Mouse (Mus musculus) limb, embryonic 15.5 days (tissue): ENCODE results near the gene Gad2. TPM values are rescaled to one million over a fixed set of nuclear protein-coding genes. Genes with fewer than 3 reads are reported as not detected.
A peak's percentile ranks its signal among the peaks of the same experiment; 100 is the strongest.
"Not testable (repeated sequence)": the region's sequence is repeated elsewhere in the genome, so short reads cannot be mapped to it uniquely, and the experiment has no call there.

ENCODE experiments used
- ATAC-seq: fragments of 200-750 bp; cut with Nextera tagmentation; 2 replicates; pipeline ENCODE4 v1.8.0; 2017; ENCODE audit warnings: low read depth, moderate TSS enrichment; ENCODE audit not compliant: insufficient number of reproducible peaks, low FRiP score, low TSS enrichment
- H3K27ac ChIP-seq: fragments of 300-500 bp; sonication (generic); 2 replicates; pipeline ENCODE4 v1.5.1; 2015; ENCODE audit warnings: moderate library complexity, mild to moderate bottlenecking, inconsistent platforms
- H3K27me3 ChIP-seq: fragments of 300-500 bp; sonication (generic); 2 replicates; pipeline ENCODE4 v1.6.1; 2015; ENCODE audit warnings: inconsistent platforms
- H3K36me3 ChIP-seq: fragments of 300-500 bp; sonication (generic); 2 replicates; pipeline ENCODE4 v1.6.1; 2015; ENCODE audit warnings: inconsistent platforms
- H3K4me1 ChIP-seq: fragments of 300-500 bp; sonication (generic); 2 replicates; pipeline ENCODE4 v1.6.1; 2015; ENCODE audit warnings: inconsistent platforms
- H3K4me2 ChIP-seq: fragments of 300-500 bp; sonication (generic); 2 replicates; pipeline ENCODE4 v1.6.1; 2015; ENCODE audit warnings: mild to moderate bottlenecking, inconsistent platforms
- H3K4me3 ChIP-seq: fragments of 300-500 bp; sonication (generic); 2 replicates; pipeline ENCODE4 v1.5.1; 2015; ENCODE audit warnings: mild to moderate bottlenecking, inconsistent platforms
- H3K9ac ChIP-seq: fragments of 300-500 bp; sonication (generic); 2 replicates; pipeline ENCODE4 v1.6.1; 2015; ENCODE audit warnings: inconsistent platforms
- H3K9me3 ChIP-seq: fragments of 300-500 bp; sonication (generic); 2 replicates; pipeline ENCODE4 v1.6.1; 2016; ENCODE audit warnings: inconsistent platforms
- WGBS: fragments of 180-500 bp; shearing (Covaris S2); methylation state at CpG from one replicate; pipeline ENCODE4 v1.1.7; 2015; 5-methylcytosine and 5-hydroxymethylcytosine counted together
- polyA plus RNA-seq: library from polyadenylated mRNA; unstranded; fragments of >200 nt; fragmentation: Nextera tagmentation; extraction: Ambion mirVana; gene quantifications from 2 replicates; pipeline ENCODE4 v1.2.1, GENCODE M21; 2015

Gad2 gene
- 0.09 and 0.14 TPM in 2 replicates for polyA plus RNA-seq

DNA sequence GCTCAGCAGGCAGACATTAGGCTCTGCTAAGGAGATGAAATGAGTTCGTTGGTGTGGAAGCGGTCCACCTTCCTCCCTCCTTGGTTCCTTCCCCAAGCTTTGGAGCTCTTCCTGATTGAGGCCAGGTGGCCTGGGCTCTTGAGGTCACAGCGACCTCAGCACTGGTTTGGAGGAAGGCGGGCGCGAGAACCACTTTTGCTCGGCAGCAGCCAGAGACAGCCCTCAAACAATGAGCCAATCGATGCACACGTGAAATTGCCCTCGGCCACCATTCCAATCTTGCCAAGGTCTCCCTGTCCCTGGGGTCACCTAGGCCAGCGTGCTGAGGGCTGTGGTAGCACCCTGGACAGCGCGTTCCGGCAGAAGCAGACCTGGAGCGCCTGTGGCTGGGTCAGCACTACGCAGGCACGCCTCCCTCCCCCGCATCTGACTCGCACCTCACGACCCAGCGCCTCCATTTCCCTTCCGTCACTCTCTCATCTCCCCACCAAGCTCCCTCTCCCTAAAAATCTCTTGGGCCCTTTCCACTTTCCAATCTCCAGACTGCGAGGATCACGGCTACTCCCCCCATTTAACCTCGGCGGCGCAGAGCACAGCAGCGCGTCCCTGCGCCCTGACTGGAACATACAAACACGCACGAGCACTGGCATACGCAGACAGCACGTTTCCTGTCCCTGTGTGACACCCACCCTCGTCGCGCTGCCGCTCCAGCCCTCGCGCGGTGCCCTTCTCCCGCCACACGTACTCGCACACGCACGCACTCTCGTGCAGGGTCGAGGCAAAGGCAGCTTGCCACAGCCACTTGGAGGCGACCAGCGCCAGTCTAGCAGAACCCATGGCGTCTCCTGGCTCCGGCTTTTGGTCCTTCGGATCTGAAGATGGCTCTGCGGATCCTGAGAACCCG is at the start of gene Gad2:
TSS of gene Gad2 (plus strand) at position 378 of the 904 bp plus-strand sequence.
- WGBS, result under 1% methylated on average over 54 of the region's 55 CpGs
- no peak within 1 kb of the TSS for H3K9ac ChIP-seq

GRCm38 (mm10) chr2:22587469-22588169 is 34.4 kb upstream of the Gad2 start:
- 81% methylated on average over 14 of the region's 14 CpGs for WGBS
- ATAC-seq, result peak; percentile 86
- H3K27ac ChIP-seq, H3K27me3 ChIP-seq, H3K4me1 ChIP-seq, H3K36me3 ChIP-seq, H3K4me3 ChIP-seq, H3K9ac ChIP-seq, H3K4me2 ChIP-seq, H3K9me3 ChIP-seq: not testable (repeated sequence)

More for the DNA sequence above, at the start of gene Gad2:
- H3K27me3 ChIP-seq, result peaks cover 98% of the 10 kb centered on the region
- peak within 1 kb of the TSS; percentile 36 for H3K4me3 ChIP-seq
- no peak within 1 kb of the TSS for H3K27ac ChIP-seq
- H3K4me2 ChIP-seq, result peak within 1 kb of the TSS; percentile 68
- ATAC-seq, result peak; percentile 68; the same call in 1 of the 2 replicates
- H3K9me3 ChIP-seq, result no peaks in the 10 kb centered on the region
- no peaks in the 10 kb centered on the region for H3K36me3 ChIP-seq
- H3K4me1 ChIP-seq, result peaks cover 25% of the 10 kb centered on the region

GRCm38 (mm10) chr2:22588170-22588541 is 33.8 kb upstream of the Gad2 start:
- not testable (repeated sequence) for H3K9me3 ChIP-seq, H3K4me1 ChIP-seq, H3K4me2 ChIP-seq, H3K9ac ChIP-seq, H3K27me3 ChIP-seq, H3K4me3 ChIP-seq, H3K27ac ChIP-seq, H3K36me3 ChIP-seq
- 83% methylated on average over 5 of the region's 5 CpGs for WGBS
- ATAC-seq, result peak; percentile 49

DNA sequence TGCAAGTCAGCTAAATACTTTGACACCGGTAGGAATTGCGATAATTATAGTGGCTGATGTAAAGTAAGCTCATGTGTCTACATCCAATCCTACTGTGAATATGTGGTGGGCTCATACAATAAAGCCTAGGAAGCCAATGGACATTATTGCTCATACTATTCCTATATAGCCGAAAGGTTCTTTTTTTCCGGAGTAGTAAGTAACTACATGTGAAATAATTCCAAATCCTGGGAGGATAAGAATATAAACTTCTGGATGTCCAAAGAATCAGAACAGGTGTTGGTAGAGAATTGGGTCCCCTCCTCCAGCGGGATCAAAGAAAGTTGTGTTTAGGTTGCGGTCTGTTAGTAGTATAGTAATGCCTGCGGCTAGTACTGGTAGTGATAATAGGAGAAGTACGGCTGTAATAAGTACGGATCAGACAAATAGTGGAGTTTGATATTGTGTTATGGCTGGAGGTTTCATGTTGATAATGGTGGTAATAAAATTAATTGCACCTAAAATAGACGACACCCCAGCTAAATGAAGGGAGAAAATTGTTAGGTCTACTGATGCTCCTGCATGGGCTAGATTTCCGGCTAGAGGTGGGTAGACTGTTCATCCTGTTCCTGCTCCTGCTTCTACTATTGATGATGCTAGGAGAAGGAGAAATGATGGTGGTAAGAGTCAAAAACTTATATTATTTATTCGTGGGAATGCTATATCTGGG is 33.2 kb upstream of the Gad2 start:
- H3K9ac ChIP-seq, H3K36me3 ChIP-seq, H3K27ac ChIP-seq, H3K4me3 ChIP-seq, H3K4me2 ChIP-seq, H3K4me1 ChIP-seq, H3K9me3 ChIP-seq, H3K27me3 ChIP-seq: not testable (repeated sequence)
- 70% methylated on average over 12 of the region's 12 CpGs for WGBS
- peak; percentile 93 for ATAC-seq

- not testable (repeated sequence) for H3K4me1 ChIP-seq, H3K36me3 ChIP-seq, H3K9me3 ChIP-seq, H3K4me2 ChIP-seq, H3K27me3 ChIP-seq, H3K4me3 ChIP-seq, H3K9ac ChIP-seq, H3K27ac ChIP-seq
- ATAC-seq, result peak; percentile 91
- 83% methylated on average over 17 of the region's 17 CpGs for WGBS
Observed at GRCm38 (mm10) chr2:22589382-22590205, 32.4 kb upstream of the Gad2 start.

- ATAC-seq, result no peak
- Histone ChIP-seq H3K4me2 (no peak overlapping the region), H3K27me3 (no peaks in the 10 kb centered on the region), H3K9me3 (no peaks in the 10 kb centered on the region), H3K36me3 (no peaks in the 10 kb centered on the region), H3K9ac (no peak overlapping the region), H3K4me1 (no peaks in the 10 kb centered on the region), H3K4me3 (no peak overlapping the region), H3K27ac (no peak overlapping the region)
Observed at GRCm38 (mm10) chr2:22590206-22590490, 31.9 kb upstream of the Gad2 start.

DNA sequence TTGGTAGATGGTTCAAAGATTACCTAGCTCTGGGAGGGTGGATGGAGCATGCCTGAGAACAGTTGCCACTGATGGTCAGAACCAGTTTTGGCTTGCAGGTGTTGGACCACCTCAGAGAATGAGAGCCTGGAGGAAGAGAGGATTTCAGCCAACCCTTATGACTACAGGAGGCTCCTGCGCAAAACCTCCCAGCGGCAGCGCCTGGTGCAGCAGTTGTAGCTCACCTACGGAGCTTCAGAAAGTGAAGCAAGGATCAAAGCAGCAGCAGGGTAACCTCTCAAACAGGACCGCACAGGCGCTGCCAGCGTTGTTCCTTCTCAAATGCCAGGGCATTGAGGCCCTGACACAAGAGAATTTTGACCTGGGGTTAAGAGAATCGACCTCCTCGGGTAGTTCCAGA is 4.1 kb upstream of the Gad2 start:
- Histone ChIP-seq H3K4me1 (peaks cover 16% of the 10 kb centered on the region), H3K9me3 (no peaks in the 10 kb centered on the region), H3K27me3 (peaks cover 57% of the 10 kb centered on the region), H3K27ac (no peak overlapping the region), H3K9ac (no peak overlapping the region), H3K4me3 (no peak overlapping the region), H3K36me3 (no peaks in the 10 kb centered on the region), H3K4me2 (no peak overlapping the region)
- no peak for ATAC-seq
- WGBS, result 2% methylated on average over 9 of the region's 9 CpGs

GRCm38 (mm10) chr2:22619416-22619815 is 2.6 kb upstream of the Gad2 start:
- Histone ChIP-seq H3K4me2 (no peak overlapping the region), H3K4me3 (no peak overlapping the region), H3K9me3 (no peaks in the 10 kb centered on the region), H3K27me3 (peaks cover 72% of the 10 kb centered on the region), H3K4me1 (peaks cover 25% of the 10 kb centered on the region), H3K9ac (no peak overlapping the region), H3K36me3 (no peaks in the 10 kb centered on the region), H3K27ac (no peak overlapping the region)
- WGBS, result 3% methylated on average over 12 of the region's 12 CpGs
- no peak for ATAC-seq

DNA sequence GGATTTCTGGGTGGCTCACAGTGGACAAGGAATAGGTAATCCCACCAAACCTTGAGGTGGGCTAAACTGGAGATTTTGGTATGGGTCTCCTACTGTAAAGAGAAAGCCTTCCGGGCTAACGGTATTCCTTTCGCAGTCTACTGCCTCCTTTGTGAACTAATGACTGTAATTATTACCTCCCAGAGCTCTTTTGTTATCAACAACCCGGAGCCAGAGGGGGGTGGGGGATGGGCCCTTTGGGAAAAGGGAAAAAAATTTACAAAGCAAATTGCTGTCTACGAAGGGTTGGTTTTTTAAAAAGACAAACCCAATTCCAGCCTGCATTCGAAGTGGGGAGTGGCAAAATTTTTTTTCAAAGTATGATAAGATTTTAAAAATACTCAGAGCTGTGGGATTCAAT is 2.0 kb upstream of the Gad2 start:
- no peak for ATAC-seq
- no peak overlapping the region for H3K27ac ChIP-seq
- peaks cover 78% of the 10 kb centered on the region for H3K27me3 ChIP-seq
- peaks cover 25% of the 10 kb centered on the region for H3K4me1 ChIP-seq
- H3K9ac ChIP-seq, result no peak overlapping the region
- no peak overlapping the region for H3K4me2 ChIP-seq
- H3K9me3 ChIP-seq, result no peaks in the 10 kb centered on the region
- no peaks in the 10 kb centered on the region for H3K36me3 ChIP-seq
- H3K4me3 ChIP-seq, result no peak overlapping the region
- 1% methylated on average over 6 of the region's 6 CpGs for WGBS

GRCm38 (mm10) chr2:22620534-22620933 is 1.5 kb upstream of the Gad2 start:
- Histone ChIP-seq H3K36me3 (no peaks in the 10 kb centered on the region), H3K9ac (no peak overlapping the region), H3K27ac (no peak overlapping the region), H3K9me3 (no peaks in the 10 kb centered on the region), H3K4me2 (no peak overlapping the region), H3K4me3 (no peak overlapping the region), H3K27me3 (peaks cover 83% of the 10 kb centered on the region), H3K4me1 (peaks cover 25% of the 10 kb centered on the region)
- ATAC-seq, result no peak
- 3% methylated on average over 7 of the region's 7 CpGs for WGBS

- no peaks in the 10 kb centered on the region for H3K9me3 ChIP-seq
- peaks cover 25% of the 10 kb centered on the region for H3K4me1 ChIP-seq
- no peak overlapping the region for H3K4me3 ChIP-seq
- H3K9ac ChIP-seq, result no peak overlapping the region
- H3K36me3 ChIP-seq, result no peaks in the 10 kb centered on the region
- WGBS, result 3% methylated on average over 20 of the region's 20 CpGs
- no peak overlapping the region for H3K4me2 ChIP-seq
- H3K27ac ChIP-seq, result no peak overlapping the region
- no peak for ATAC-seq
- H3K27me3 ChIP-seq, result peaks cover 89% of the 10 kb centered on the region
Observed at GRCm38 (mm10) chr2:22620978-22621827, 802 bp upstream of the Gad2 start.
